Mouse (Mus musculus) testis, adult 2 months (tissue): ENCODE measurements around the gene Gm28038. TPM values are rescaled to one million over a fixed set of nuclear protein-coding genes. Genes with fewer than 3 reads are reported as not detected.

Experiments
- H3K27ac ChIP-seq: fragments of 200-500 bp; 2 replicates; pipeline ENCODE4 v1.5.1; 2012; ENCODE audit warnings: low read depth, low read length; ENCODE audit not compliant: control insufficient read depth, insufficient read depth
- H3K27me3 ChIP-seq: fragments of 200-500 bp; 2 replicates; pipeline ENCODE4 v1.6.1; 2012; ENCODE audit warnings: mild to moderate bottlenecking, low read length, moderate library complexity; ENCODE audit not compliant: control insufficient read depth, insufficient read depth
- H3K36me3 ChIP-seq: fragments of 200-500 bp; 2 replicates; pipeline ENCODE4 v1.6.1; 2012; ENCODE audit warnings: mild to moderate bottlenecking, low read length; ENCODE audit not compliant: control insufficient read depth, insufficient read depth
- H3K4me1 ChIP-seq: fragments of 200-500 bp; 2 replicates; pipeline ENCODE4 v1.6.1; 2012; ENCODE audit warnings: low read length; ENCODE audit not compliant: control insufficient read depth, insufficient read depth
- H3K4me3 ChIP-seq: fragments of 200-500 bp; 2 replicates; pipeline ENCODE4 v1.5.1; 2012; ENCODE audit warnings: low read depth, mild to moderate bottlenecking, low read length, moderate library complexity, mixed read lengths; ENCODE audit not compliant: control insufficient read depth
- CTCF ChIP-seq: fragments of 200-500 bp; IDR thresholded peaks from 2 replicates; pipeline ENCODE4 v1.5.1; 2012; ENCODE audit warnings: low read depth, mild to moderate bottlenecking, inconsistent platforms, low read length, moderate library complexity; ENCODE audit not compliant: control insufficient read depth, insufficient read depth, insufficient replicate concordance
- POLR2A ChIP-seq: fragments of 200-500 bp; IDR thresholded peaks from 2 replicates; pipeline ENCODE4 v1.6.1; 2012; ENCODE audit warnings: low read depth, mild to moderate bottlenecking, inconsistent platforms, low read length, moderate library complexity; ENCODE audit not compliant: control insufficient read depth
- polyA plus RNA-seq: library from polyadenylated mRNA; depleted of rRNA; stranded (reverse); fragments of >200 nt; gene quantifications from 2 replicates; pipeline ENCODE4 v1.2.3, GENCODE M21; 2012

Gm28038 gene
- polyA plus RNA-seq, 1 experiment = not detected

DNA sequence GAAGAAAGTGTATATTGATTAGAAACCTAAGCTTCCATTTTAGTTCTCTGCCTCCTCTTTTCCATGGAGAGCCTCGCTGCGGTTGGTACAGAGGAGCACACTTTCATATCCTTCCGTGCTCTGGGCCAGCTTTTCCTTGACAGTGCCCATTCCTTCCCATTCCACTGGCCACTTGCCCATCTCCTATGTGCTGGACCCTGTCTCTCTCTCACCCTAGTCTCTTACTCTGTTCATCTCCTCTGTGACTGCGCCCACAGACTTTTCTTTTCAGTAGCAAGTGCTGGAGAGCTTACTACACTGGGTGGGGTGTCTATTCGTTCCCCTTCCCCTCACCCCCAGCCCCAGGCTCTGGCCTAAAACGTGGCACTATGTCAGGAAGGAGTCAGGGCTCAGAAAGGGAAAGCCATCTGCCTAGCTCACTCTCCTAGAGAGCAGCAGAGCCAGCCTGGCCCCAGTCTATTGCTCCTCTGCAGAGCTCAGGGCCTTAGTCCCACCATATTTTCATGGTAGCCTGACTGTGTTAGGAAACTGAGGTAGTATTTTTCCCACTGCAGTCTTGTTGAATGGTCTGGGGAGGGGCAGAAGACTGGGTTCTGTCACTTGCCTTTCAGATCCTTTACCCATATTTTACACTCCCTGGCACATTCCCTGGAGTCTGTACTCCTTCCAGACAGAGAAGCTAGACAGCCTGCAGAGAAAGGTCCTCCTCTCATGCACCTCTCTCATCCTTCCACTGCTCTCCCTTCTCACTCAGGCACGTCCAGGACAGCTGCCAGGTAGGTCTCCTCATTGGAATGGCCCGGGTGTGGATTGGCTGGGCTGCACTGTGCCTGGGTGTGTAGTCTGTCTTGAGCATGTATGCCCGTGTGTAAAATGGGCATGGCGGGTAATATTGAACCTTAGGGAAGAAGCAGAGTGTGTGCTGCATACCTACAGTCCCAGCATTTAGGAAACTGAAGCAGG, 30.4 kb upstream of the Gm28038 start:
- peaks cover under 1% of the 10 kb centered on the region; the same call in 1 of the 2 replicates for H3K36me3 ChIP-seq
- no peaks in the 10 kb centered on the region for H3K4me1 ChIP-seq
- H3K4me3 ChIP-seq = no peak overlapping the region
- H3K27me3 ChIP-seq = no peaks in the 10 kb centered on the region
- H3K27ac ChIP-seq = no peak overlapping the region
- TF ChIP-seq CTCF = no peak
- no peak for TF ChIP-seq POLR2A

DNA sequence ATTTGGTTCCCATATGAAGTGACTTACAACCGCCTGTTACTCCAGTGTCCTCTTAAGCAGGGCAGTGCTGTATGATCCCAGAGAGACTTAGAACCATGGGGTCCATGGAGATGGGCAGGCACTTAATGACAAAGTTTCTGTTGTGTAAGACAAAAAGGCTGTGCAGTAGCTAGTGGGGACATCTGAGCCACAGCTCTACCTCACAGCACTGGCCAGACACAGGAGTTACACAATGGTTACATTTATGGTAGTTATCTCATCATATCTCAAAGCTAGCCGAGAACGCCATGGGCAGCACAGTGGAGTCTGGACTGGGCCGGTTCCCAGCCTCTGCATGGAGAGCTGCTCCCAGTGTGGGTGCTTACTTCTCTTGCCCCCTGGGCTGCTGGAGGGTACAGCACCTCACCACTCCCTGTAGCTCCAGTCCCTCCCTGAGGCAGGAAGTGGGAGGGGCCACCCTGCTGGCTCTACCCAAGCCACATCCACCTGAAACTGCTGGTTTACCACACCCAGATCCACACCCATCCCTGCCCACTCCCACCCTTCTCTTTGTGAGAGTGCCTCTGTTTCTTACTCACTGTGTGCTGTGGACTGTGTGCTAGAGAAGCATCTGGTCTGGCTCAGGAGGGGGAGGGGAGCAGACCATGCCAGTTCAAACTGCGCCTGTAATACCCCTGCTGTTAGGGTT, 29.3 kb upstream of the Gm28038 start:
- H3K4me1 ChIP-seq = no peaks in the 10 kb centered on the region
- no peak overlapping the region for H3K27ac ChIP-seq
- TF ChIP-seq POLR2A (no peak), CTCF (no peak)
- peaks cover 4% of the 10 kb centered on the region; the same call in 1 of the 2 replicates for H3K36me3 ChIP-seq
- no peak overlapping the region for H3K4me3 ChIP-seq
- H3K27me3 ChIP-seq = no peaks in the 10 kb centered on the region

DNA sequence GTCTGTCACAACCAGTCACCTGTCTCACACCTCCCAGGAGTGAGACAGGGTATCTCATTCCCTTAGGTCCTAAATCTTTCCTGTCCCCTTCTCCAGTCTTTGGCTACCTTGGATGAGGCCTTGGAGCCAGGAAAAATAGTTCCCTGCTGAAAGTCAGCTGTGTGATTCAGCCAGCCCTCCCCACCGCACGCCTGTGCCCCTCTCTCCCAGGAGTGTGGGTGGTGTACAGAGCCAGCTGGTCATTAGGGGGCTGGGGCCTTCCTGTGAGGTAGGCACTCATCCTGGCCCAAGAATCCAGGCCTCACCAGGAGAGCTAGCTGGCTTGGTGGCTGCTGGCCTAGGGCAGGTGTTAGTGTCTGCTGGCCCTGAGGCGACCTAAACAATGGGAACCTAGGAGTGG, 28.3 kb upstream of the Gm28038 start:
- Histone ChIP-seq H3K4me1 (no peaks in the 10 kb centered on the region; the same call in 1 of the 2 replicates), H3K27me3 (no peaks in the 10 kb centered on the region), H3K27ac (no peak overlapping the region), H3K36me3 (peaks cover 4% of the 10 kb centered on the region), H3K4me3 (no peak overlapping the region)
- TF ChIP-seq POLR2A = no peak
- no peak for TF ChIP-seq CTCF

DNA sequence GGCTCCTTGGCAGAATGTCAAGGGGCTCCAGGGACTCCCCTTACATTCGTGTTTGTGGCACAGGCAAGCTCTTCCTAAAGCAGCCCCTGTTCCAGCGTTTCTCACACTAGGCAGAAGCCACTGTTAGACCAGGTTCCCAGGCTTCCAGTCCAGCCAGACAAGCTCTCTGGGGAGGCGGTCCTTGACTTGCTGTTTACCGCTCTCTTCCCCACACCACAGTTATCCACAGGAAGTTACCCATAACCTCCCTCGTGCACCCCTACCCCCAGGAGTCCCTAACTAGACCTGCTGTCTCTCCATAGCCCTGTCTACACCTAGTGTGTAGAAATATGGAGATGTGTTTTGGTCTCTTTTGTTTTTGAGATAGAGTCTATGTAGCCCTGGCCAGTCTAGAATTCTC, 27.0 kb upstream of the Gm28038 start:
- Histone ChIP-seq H3K36me3 (peaks cover 4% of the 10 kb centered on the region), H3K27ac (no peak overlapping the region), H3K4me3 (no peak overlapping the region), H3K4me1 (no peaks in the 10 kb centered on the region; the same call in 1 of the 2 replicates), H3K27me3 (no peaks in the 10 kb centered on the region)
- no peak for TF ChIP-seq POLR2A
- no peak for TF ChIP-seq CTCF

DNA sequence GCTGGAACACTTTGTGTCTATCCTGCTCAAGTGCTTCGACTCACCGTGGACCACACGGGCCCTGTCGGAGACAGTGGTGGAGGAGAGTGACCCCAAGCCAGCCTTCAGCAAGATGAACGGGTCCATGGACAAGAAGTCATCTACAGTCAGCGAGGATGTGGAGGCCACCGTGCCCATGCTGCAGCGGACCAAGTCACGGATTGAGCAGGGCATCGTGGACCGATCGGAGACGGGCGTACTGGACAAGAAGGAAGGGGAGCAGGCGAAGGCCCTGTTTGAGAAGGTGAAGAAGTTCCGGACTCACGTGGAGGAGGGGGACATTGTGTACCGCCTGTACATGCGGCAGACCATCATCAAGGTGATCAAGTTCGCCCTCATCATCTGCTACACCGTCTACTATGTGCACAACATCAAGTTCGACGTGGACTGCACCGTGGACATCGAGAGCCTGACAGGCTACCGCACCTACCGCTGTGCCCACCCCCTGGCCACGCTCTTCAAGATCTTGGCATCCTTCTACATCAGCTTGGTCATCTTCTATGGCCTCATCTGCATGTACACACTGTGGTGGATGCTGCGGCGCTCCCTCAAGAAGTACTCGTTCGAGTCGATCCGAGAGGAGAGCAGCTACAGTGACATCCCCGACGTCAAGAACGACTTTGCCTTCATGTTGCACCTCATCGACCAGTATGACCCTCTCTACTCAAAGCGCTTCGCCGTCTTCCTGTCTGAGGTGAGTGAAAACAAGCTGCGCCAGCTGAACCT, 25.0 kb upstream of the Gm28038 start:
- H3K27me3 ChIP-seq = no peaks in the 10 kb centered on the region
- TF ChIP-seq POLR2A = no peak
- TF ChIP-seq CTCF = no peak
- H3K27ac ChIP-seq = no peak overlapping the region
- H3K36me3 ChIP-seq = peaks cover 4% of the 10 kb centered on the region
- no peaks in the 10 kb centered on the region; the same call in 1 of the 2 replicates for H3K4me1 ChIP-seq
- no peak overlapping the region for H3K4me3 ChIP-seq

DNA sequence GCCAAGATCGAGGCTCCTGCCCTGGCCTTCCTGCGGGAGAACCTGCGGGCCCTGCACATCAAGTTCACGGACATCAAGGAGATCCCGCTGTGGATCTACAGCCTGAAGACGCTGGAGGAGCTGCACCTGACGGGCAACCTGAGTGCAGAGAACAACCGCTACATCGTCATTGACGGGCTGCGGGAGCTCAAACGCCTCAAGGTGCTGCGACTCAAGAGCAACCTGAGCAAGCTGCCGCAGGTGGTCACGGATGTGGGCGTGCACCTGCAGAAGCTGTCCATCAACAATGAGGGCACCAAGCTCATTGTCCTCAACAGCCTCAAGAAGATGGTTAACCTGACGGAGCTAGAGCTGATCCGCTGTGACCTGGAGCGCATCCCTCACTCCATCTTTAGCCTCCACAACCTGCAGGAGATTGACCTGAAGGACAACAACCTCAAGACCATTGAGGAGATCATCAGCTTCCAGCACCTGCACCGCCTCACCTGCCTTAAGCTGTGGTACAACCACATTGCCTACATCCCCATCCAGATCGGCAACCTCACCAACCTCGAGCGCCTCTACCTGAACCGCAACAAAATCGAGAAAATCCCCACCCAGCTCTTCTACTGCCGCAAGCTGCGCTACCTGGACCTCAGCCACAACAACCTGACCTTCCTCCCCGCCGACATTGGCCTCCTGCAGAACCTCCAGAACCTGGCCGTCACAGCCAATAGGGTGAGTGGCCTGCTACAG, 24.1 kb upstream of the Gm28038 start:
- TF ChIP-seq POLR2A (no peak), CTCF (no peak)
- Histone ChIP-seq H3K27me3 (no peaks in the 10 kb centered on the region), H3K4me1 (no peaks in the 10 kb centered on the region; the same call in 1 of the 2 replicates), H3K36me3 (peaks cover 4% of the 10 kb centered on the region), H3K4me3 (no peak overlapping the region), H3K27ac (no peak overlapping the region)
